Mouse (Mus musculus): ENCODE measurements around the gene Acvr1.

Gene Acvr1

DNA sequence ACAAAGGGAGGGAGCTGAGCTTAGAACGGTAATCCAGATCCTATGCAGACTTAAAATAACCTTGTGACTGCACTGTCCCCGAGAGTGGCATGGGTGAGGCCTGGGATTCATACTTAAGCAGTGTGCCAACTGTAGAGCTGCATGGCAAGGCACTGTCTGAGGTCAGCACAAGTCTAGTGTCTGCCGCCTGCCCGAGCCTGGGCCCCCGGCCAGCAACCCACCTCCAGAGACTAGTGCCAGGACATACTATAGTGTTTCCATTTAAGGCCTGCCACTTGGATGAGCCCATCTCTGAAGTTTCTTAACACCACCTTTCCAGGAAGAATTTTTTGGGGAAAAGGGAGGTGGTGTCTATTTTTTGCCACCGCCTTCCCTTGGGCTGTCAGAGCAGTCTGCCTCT, 1.7 kb downstream of the Acvr1 start:
- in situ Hi-C loops (cut with MboI; ENCODE audit: unreplicated experiment in 2 of 2): loop anchor here in 1 of 2 experiments (5.0 to 25.0 kb wide), 2 partner anchors 88 to 1453 kb away; partner anchors contain the start of gene Nr4a2

- in situ Hi-C loops (cut with MboI; ENCODE audit: unreplicated experiment in 2 of 2): loop anchor here in 1 of 2 experiments (25.0 kb wide), 1 partner anchor 1450 kb away; the partner anchor contains the start of gene Nr4a2
Observed at GRCm38 (mm10) chr2:58562137-58562536, 4.8 kb downstream of the Acvr1 start.

DNA sequence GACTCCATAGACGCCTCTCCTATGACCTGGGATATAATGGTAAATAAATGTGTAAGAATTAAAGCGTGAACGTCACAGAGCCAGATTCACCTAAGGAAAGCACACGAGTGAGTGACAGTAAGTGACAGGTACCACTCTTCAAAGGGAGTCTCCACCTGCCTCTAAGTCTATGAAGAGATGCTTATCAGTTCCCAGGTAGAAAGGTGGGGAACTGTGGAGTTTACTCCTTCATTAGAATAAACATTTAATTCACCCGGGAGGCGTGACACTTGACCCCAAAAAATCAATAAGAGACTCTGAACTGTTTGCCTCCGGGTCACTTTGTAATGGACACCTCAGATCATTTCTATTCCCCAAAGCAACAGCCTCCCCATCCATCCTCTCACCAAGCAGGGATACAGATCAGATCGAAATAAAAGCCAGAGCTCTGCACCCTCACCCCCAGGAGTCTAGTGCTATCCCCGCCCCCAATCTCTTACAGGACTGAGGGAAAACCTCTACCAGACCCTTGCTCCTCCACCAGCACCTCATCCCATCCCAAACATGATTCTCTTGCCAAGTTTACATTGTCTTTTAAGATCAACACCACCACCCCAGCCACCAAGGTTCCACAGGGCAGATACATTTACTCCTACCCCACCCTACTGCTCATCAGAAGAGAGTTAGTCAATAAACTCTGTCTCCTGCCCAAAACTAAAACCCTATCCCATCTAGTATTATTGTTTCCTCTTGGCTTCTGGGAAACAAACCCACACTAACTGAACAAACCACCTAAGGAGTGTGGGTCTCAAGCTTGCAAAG, 9.7 kb downstream of the Acvr1 start:
- in situ Hi-C loops (cut with MboI; ENCODE audit: unreplicated experiment in 2 of 2): loop anchor here in 1 of 2 experiments (25.0 kb wide), 1 partner anchor 1445 kb away; the partner anchor contains the start of gene Nr4a2

GRCm38 (mm10) chr2:58552296-58552695, 14.7 kb downstream of the Acvr1 start:
- in situ Hi-C loops (cut with MboI; ENCODE audit: unreplicated experiment in 2 of 2): loop anchor here in 1 of 2 experiments (25.0 kb wide), 1 partner anchor 1440 kb away; the partner anchor contains the start of gene Nr4a2

DNA sequence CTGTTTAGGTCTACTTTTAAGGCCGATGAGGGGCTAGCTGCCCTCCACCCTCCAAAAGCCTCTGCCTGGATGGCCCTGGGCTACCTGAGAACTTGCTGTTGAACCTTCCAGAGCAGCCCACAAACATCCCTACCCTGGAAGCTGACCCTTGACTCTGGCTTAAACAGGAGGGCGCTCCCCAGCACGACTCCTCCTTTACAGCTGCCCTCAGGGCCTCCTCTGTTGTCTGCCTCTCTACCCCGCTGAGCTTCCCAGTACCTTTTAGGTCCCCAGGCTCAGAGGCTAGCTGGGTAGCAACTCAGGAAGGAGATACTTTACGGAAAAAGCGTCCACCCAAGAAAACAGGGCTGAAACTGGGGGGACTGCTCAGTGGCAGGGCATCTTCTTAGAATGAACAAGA, 15.1 kb downstream of the Acvr1 start:
- in situ Hi-C loops (cut with MboI; ENCODE audit: unreplicated experiment in 2 of 2): loop anchor here in 1 of 2 experiments (25.0 kb wide), 1 partner anchor 1440 kb away; the partner anchor contains the start of gene Nr4a2

DNA sequence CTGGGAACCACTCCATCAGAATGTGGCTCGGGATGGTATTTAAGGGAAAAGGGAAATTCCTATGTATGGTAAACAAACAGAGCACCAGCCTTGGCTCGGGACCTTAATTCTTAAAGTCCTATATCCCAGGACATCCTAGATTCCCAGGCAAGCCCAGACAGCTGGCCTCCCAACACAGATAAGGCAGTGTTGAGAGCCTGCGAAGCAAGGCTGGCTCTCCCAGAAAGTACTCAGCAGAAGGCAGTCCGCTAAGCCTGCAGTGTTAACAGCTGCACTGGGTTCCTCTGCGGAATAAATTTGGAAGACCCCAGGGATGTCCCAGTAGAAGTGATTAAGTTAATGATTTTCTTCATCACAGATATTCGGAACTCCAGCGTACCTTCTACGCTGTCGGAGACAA, 16.5 kb downstream of the Acvr1 start:
- in situ Hi-C loops (cut with MboI; ENCODE audit: unreplicated experiment in 2 of 2): loop anchor here in 1 of 2 experiments (25.0 kb wide), 1 partner anchor 1438 kb away; the partner anchor contains the start of gene Nr4a2

- in situ Hi-C loops (cut with MboI; ENCODE audit: unreplicated experiment in 2 of 2): loop anchor here in 1 of 2 experiments (25.0 kb wide), 1 partner anchor 1438 kb away; the partner anchor contains the start of gene Nr4a2
Observed at GRCm38 (mm10) chr2:58549960-58550359, 17.0 kb downstream of the Acvr1 start.

DNA sequence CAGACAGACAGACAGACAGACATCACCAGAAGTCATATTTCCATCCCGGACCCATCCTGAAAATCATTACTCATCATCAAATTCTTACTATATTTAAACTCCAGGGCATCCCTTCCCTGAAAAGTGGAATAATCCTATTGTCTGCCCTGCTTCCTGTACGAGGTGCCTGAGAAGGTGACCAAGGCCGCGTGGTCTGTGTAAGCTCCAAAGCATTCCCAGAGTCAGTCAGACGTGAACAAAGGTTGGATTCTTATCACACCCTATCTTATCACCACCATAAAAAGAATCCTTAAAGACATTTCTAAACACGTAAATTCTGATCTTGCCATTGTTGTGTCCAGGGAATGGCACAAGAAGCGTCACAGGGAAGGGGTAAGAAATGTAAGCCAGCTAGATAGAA, 18.0 kb downstream of the Acvr1 start:
- in situ Hi-C loops (cut with MboI; ENCODE audit: unreplicated experiment in 2 of 2): no loop called here

GRCm38 (mm10) chr2:58546264-58546663, 20.7 kb downstream of the Acvr1 start:
- in situ Hi-C loops (cut with MboI; ENCODE audit: unreplicated experiment in 2 of 2): no loop called here

DNA sequence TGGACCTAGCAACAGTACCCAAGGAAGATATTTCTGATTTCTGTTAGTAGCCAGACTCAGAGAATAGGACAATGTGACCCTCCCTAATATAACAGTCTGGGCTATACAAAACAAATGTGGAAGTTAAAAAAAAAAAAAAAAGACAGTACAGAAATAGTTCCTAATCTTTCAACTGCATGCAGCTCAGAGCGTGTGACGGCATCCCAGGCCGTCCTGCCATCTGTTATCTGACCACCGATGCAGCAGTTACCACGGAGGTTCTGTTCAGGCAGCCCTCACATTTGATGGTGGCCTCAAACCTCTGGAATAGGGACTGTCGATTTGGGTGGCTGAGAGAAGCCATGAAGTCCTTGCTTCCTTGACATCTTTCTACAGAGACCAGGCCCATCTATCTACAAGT, 22.6 kb downstream of the Acvr1 start:
- in situ Hi-C loops (cut with MboI; ENCODE audit: unreplicated experiment in 2 of 2): no loop called here

DNA sequence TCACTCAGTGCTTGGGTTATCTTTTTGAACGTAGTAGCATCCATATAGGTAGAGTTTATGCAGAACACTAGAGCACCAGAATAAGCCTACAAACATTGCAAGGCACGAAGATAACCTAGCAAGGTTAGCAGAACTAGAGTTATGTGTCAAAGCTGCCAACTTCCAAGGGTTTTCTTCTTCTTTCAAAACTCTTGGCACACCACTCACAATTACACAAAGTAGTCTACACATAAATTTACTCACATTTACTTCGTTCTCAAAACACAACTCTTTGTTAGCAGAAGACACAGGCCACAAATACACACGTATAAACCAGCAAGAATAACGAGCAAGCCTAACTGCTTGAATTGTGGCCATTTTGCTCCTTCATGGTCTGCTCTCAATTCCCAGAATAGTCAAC, 23.7 kb downstream of the Acvr1 start:
- in situ Hi-C loops (cut with MboI; ENCODE audit: unreplicated experiment in 2 of 2): no loop called here

GRCm38 (mm10) chr2:58538196-58538595, 28.8 kb downstream of the Acvr1 start:
- in situ Hi-C loops (cut with MboI; ENCODE audit: unreplicated experiment in 2 of 2): no loop called here

GRCm38 (mm10) chr2:58536796-58537195, 30.2 kb downstream of the Acvr1 start:
- in situ Hi-C loops (cut with MboI; ENCODE audit: unreplicated experiment in 2 of 2): no loop called here

DNA sequence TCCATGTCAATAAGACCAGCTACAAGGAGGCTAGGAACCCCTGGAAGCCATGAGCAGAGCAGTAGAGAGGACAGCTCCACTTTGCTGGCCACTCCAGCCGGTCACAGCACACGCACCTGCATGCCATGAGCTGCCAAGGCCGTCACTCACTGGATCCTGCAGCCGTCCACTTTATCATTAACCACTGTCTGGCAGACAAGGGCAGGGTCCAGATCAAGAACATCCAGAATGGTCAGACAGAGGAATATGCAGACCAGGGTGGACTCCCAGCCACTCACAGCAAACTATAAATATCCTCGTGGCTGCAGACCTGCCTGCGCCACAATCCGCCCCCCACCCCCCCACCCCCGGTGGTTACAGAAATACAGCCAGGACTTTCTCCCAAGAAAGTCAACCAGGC, 31.7 kb downstream of the Acvr1 start:
- in situ Hi-C loops (cut with MboI; ENCODE audit: unreplicated experiment in 2 of 2): no loop called here

GRCm38 (mm10) chr2:58534379-58534778, 32.6 kb downstream of the Acvr1 start:
- in situ Hi-C loops (cut with MboI; ENCODE audit: unreplicated experiment in 2 of 2): no loop called here

DNA sequence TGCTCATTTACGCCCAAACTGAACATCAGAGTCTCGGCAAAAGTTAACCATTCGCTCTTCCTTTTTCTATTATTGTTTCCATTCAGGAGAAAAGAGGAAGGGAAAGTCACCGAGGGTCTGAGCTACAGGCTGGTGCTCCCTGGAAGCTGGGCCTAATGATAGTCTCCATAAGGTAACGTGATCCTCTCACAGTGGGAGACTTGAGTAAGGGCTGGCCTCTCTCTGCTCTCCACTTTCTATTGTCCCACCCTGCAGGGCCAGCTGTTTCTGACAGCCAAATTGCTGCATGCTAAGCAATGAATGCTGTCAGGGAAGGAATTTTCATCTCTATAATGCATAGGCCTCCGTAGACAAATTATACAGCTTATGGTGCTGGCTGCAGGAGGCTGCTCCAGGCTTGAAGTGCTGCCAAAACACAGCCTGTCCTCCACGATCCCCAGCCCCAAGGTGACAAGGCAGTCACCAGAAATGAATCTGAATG, 33.4 kb downstream of the Acvr1 start:
- in situ Hi-C loops (cut with MboI; ENCODE audit: unreplicated experiment in 2 of 2): no loop called here

DNA sequence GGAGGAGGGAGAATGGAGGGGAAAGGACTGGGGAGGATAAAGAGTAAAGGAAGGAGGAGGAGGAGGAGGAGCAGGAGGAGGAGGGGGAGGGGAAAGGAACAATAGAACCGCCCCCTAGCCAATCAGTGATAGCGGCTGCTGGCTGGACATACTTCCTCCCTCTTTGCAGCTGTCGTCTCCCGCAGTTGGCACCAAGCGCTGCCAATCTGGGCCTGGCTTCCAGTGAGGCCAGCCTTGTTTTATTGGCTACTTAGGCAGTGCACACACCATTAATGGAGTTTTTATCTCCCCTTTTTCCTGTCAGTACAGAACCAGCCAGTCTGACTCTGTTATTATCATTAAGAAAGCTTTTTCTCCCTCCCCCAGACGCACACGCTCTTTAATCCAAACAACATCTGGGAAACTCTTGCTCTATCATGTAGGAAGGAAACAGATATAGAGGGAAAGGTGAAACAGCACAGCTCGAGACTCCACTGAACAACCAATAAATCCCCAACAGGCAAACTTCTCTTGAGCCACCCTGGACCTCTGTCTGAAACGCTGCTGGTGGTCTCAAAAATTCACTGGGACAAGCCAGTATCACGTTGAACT, 34.6 kb downstream of the Acvr1 start:
- in situ Hi-C loops (cut with MboI; ENCODE audit: unreplicated experiment in 2 of 2): no loop called here

DNA sequence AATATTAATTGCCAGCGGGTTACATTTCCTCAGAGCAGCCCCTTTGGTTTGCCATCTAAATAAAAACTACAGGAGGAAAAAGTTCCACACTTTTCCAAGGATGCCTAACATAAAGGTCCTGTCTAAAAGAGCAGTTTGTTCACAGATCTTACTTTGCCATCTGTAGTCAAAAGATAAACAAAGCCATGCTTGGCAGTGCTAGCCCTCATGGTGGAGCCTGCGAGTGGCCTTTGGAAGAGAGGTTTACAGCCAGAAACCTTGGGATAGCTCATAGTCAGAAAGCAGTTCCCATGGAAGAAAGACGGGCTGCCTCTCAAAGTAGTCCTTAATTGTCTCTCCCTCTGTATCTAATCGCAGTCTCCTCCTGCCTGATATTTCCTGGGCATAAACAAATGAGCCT, 36.4 kb downstream of the Acvr1 start:
- in situ Hi-C loops (cut with MboI; ENCODE audit: unreplicated experiment in 2 of 2): no loop called here

DNA sequence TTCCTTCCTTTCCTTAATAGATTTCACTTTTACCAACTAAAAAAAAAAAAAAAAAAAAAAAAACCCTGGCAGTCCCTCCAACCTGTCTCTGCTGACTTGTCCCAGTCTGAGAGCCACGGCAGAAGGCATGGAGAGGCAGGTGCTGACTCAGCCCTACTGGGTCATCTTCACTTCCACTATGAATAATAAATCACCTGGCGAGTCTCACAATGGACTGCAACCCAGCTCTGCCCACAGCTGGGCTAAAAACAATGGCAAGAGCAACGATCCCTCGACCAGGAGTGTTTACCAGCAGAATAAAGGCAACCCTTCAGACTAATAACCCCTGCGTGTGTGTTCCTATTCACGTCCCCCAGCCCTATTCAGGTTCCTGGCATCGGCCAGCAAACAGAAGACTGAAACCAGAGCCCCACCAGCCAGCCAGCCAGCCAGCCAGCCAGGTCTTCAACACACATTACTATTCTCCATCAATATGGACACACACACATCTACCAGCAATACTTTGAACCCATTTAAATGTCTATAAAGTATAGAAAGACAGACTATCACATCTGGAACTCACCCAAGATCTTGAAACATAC, 37.0 kb downstream of the Acvr1 start:
- in situ Hi-C loops (cut with MboI; ENCODE audit: unreplicated experiment in 2 of 2): no loop called here

DNA sequence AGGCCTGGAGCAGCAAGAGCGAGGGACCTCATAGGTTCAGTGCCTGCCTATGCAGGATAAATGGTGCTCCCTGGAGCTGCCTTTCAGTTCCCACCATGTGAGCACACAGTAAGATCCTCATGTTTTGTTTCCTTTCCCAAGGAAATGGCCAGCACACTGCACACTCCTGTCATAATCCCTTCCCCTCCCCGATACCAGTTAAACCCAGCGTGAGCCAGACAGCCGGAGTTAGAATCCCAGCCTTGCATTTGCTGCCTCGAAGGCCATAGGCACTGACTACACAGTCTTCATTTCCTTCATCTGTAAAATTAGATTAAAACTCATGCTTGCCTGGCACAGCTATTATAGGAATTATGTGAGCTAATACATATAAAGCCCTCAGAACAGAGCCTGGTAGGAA, 37.6 kb downstream of the Acvr1 start:
- in situ Hi-C loops (cut with MboI; ENCODE audit: unreplicated experiment in 2 of 2): no loop called here

GRCm38 (mm10) chr2:58527786-58528185, 39.2 kb downstream of the Acvr1 start:
- in situ Hi-C loops (cut with MboI; ENCODE audit: unreplicated experiment in 2 of 2): no loop called here
